Mouse (Mus musculus): ENCODE measurements around the gene Nmrk2.
"Not testable (repeated sequence)": the region's sequence is repeated elsewhere in the genome, so short reads cannot be mapped to it uniquely, and the experiment has no call there.

Gene Nmrk2

DNA sequence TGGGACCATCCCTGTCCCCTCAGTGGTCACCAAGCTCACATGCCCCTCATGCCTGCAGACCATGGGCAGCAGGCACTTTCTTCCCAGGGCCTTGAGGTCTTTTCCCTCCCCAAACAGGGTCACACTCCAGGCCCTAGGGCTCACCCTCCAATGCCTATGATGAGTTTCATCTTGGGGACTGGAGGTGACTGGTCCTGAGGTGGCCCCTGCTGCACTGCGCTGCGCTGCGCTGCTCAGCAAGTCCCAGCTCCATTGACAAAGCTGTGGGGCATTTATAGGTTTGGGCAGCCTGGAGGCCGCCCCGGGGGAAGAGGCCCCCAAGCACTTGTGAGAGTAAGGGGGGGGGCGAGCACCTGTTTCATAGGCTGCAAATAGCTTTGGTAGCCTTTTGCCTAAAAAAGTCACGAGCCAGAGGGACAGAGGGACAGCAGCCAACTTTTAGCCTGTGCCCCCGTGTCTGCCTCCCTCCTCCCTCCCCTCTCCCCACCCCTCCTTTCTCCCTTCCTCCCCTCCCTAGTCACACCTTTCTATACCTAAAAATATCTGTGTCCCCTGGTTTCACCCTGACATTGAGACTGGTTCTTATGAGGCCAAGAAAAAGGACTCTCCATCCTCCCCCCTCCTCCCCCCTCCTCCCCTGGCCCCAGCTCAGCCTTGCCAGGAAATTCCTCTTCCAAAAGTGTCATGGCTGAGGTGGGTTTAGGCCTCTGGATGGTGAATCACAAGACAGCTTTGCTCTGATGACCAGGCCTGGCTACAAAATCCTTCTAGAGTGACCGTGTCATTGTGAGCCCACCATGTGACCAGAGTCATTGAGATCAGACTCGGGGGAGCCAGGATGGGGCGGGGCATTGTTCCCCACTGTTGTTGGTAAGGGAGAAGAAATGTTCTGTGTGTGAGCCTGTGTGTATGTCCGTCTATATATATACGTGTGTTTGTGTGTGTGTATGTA lies at the start of gene Nmrk2:
Gene Nmrk2, minus strand, starts transcription at position 245 of the 952 bp plus-strand sequence.
- no peak for DNase-seq

GRCm38 (mm10) chr10:81249442-81249841 lies 47.6 kb upstream of the Nmrk2 start:
- DNase-seq, result no peak

DNA sequence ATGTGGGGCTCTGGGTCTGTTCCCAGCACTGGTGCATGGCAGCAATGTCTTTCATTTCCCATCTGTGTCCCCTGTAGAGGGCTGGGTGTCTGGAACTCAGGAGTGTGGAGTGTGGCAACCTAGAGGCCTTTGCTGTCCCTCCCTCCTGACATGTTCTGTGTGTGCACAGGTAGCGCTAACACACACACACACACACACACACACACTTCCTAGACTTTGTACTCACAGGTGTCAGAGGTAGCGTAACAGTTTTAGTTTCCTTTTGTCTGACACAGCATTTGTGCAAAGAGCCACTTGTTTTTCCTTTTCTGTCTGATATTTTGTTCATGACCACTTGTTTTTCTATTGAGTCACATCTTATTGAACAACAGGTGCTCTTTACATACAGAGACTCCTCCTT lies 46.0 kb upstream of the Nmrk2 start:
- DNase-seq, result no peak

- DNase-seq, result no peak
These were observed 43.3 kb upstream of the Nmrk2 start for GRCm38 (mm10) chr10:81245166-81245565.

GRCm38 (mm10) chr10:81244595-81244994 lies 42.7 kb upstream of the Nmrk2 start:
- peak; percentile 74 to 75 for DNase-seq

- DNase-seq, result no peak
These were observed 42.3 kb upstream of the Nmrk2 start for GRCm38 (mm10) chr10:81244146-81244545.

GRCm38 (mm10) chr10:81242021-81242420 lies 40.2 kb upstream of the Nmrk2 start:
- DNase-seq, result no peak

GRCm38 (mm10) chr10:81240876-81241275 lies 39.0 kb upstream of the Nmrk2 start:
- DNase-seq, result peak in 1 of 2 experiments; percentile 30

- no peak for DNase-seq
These were observed 36.8 kb upstream of the Nmrk2 start for GRCm38 (mm10) chr10:81238618-81239017.

- no peak for DNase-seq
These were observed 34.8 kb upstream of the Nmrk2 start for GRCm38 (mm10) chr10:81236471-81237268.

GRCm38 (mm10) chr10:81234206-81234605 lies 32.4 kb upstream of the Nmrk2 start:
- DNase-seq, result no peak

DNA sequence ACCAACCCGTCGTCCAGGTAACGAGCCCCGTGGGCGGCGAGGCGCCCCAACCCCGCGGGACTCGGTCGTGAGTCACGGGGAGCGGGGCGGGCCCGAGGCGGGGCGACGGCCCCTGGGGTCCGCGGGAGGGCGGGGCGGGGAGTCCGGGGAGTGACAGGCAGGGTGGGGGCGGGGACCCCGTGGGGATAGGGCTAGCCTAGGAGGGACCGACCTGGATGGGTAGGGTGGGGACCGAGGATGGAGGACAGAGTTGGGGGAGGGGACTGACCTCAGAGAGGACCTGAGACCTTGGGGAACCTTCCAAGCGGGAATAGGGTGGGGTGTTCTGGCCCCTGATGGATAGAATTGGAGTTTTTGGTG lies 31.4 kb upstream of the Nmrk2 start:
- DNase-seq, result no peak

DNA sequence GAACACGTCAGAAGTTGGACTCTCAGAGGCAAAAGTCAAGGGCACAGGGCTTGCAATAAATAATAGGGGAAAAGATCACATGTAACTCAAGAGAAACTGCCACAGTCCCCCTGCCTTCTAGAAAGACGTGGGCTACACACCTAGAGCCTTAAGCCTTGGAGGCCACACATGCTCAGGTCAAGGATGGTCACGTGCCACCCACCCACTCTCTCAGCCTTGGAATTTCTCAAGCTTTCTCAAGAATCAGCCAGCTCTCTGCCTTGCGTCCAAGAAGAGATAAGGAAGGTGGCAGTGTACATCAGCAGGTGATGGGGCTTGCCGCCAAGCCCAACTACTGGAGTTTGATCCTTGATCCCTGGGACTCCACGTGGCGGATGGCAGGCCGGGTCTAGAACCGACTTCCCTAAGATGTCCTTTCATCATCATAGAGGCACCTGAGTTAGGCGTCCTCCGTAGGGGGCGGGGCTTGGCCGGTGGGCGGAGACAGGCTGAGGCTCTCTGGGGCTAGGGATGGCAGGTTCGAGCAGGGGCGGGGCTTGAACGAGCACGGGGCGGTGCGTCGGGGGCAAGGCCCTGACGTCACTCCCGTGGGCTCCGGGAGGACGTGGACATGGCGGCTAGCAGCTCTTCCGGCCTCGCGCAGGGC lies 30.9 kb upstream of the Nmrk2 start, which contains the start of gene Zfr2:
Gene Zfr2, plus strand, starts transcription at position 576 of the 646 bp plus-strand sequence.
- DNase-seq, result peak; percentile 91 to 95

DNA sequence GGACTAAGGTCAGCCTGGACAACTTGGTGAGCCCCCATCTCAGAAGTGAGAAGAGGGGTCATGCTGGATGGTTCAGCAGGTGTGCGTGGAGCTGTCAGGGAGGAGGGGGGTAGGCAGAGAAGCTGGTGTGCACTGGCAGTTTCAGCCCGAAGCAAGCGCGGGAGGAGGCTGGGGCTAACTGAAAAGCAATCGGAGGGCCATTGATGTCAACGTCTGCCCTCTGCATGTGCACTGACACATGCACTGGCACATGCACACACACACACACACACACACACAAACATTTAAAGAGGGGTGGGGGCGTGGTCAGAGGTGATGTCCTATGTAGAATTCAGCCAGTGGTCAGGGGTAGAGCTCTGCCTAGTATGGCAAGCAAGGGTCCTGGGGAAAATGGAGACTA lies 29.6 kb upstream of the Nmrk2 start:
- DNase-seq, result no peak

- DNase-seq, result no peak
These were observed 28.8 kb upstream of the Nmrk2 start, which contains the start of gene Atcay for GRCm38 (mm10) chr10:81230438-81231332. TSS of gene Atcay (minus strand) at chr10:81230833.

DNA sequence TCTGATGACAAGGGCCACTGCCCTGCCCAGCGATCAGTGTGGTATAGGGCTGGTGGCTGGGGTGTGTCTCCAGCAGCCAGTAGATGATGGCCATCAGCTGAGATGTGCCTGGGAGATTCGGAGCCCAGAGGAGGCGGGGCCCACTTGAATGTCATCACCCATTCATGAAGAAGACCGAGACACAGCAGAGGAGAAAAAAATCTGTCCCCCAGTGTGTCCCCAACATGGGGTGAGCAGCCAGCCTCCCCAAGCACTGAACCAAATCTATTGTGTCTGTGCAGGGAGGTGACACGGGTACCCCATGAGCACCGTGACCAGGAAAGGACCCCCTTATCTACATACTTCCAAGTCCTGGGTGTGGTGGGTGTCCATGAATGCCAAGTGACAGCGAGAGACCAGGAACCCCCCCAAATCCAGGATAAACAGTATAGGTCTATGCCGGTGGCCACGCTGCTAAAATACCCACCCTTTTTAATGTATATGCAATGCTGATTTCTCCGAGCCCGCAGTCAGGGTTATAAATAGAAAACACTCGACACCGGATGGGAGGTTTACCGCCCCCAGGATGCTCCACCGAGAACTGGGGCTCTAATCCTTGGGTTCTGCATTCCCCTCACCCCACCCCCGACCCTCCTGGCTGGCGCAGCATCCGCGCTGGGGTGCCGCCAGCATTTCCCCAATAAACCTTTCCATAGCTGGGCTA lies 28.0 kb upstream of the Nmrk2 start:
- no peak for DNase-seq

DNA sequence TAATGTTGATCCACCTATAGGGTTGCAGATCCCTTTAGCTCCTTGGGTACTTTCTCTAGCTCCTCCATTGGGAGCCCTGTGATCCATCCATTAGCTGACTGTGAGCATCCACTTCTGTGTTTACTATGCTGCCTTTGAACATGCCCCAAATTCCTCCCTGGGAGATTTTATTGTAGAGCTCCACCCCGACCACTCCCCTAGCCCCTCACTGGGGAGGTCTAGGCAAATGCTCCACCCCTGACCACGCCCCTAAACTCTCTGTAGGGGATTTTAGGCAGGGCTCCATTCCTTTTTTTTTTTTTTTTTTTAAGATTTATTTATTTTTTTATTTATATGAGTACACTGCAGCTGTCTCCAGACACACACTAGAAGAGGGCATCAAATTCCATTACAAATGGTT lies 21.9 kb upstream of the Nmrk2 start:
- DNase-seq, result not testable (repeated sequence)

GRCm38 (mm10) chr10:81221402-81222015 lies 19.7 kb upstream of the Nmrk2 start:
- no peak for DNase-seq

- peak; percentile 56 to 75 for DNase-seq
These were observed 16.1 kb upstream of the Nmrk2 start for GRCm38 (mm10) chr10:81217964-81218363.

GRCm38 (mm10) chr10:81217267-81217666 lies 15.4 kb upstream of the Nmrk2 start:
- not testable (repeated sequence) for DNase-seq

- no peak for DNase-seq
These were observed 15.0 kb upstream of the Nmrk2 start for GRCm38 (mm10) chr10:81216810-81217209.

Data from lung, adult 18-20 months (tissue).